23 mouse cellular contexts compared by ENCODE assay signal in the genomic region with DNA sequence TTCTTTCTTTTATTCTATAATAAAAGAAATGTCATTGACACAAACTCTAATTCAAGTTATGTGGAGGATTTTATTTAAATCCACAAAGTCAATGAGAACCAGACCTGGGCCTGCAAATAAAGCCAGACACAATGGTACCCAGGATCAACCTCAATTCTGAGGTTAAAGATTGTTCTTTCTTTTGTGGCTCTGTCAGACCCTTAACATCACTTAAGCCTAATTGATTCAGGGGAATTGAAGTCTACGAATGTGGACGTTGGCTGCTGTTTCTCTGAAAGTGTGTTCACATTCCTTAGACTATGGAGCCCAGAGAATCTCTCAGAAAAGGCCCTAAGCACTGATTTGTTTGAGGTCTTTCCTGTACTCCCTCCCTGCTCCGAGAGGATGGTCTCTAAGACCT. TPM values are rescaled to one million over a fixed set of nuclear protein-coding genes. Genes with fewer than 3 reads are reported as not detected.
DNase-seq lines count a peak whose midpoint lies in the region; ATAC-seq lines count a peak whose summit lies in the region.
"Had no signal": no experiment of that assay in that cellular context is flagged by ENCODE, and none has a peak within 500 bp of the region (broad histone marks: within the 10 kb centered on the region; RNA-seq: fewer than 3 reads in every experiment).

No protein-coding gene starts in this region.

- no peak for ATAC-seq in embryonic facial prominence, embryonic 14.5 days (ENCODE audit: low read depth)
- no peak for ATAC-seq in forebrain, embryonic 15.5 days (replicated peaks)
- no peak for ATAC-seq in forebrain, embryonic 12.5 days (ENCODE audit: low FRiP score)
- ATAC-seq in lung, embryonic 16.5 days (ENCODE audit: low read depth): no peak
- ATAC-seq: intestine, postnatal 0 days; Patski had no signal

- no peak overlapping the region for H3K9ac ChIP-seq in embryonic facial prominence, embryonic 14.5 days (ENCODE audit: low read depth, low read length)
- H3K9ac ChIP-seq in forebrain, embryonic 15.5 days (replicated peaks): no peak overlapping the region
- H3K9ac ChIP-seq in forebrain, embryonic 12.5 days: no peak overlapping the region
- H3K9ac ChIP-seq in lung, embryonic 16.5 days (ENCODE audit: low read length): no peak overlapping the region
- H3K9ac ChIP-seq: embryonic facial prominence, embryonic 12.5 days; heart, embryonic 12.5 days; heart, embryonic 15.5 days; hindbrain, embryonic 14.5 days had no signal

- H3K27ac ChIP-seq in embryonic facial prominence, embryonic 14.5 days (replicated peaks; ENCODE audit: low read depth, low read length): no peak overlapping the region
- no peak overlapping the region for H3K27ac ChIP-seq in embryonic facial prominence, embryonic 10.5 days (replicated peaks)
- H3K27ac ChIP-seq in forebrain, embryonic 15.5 days (replicated peaks): 0 out of 2 replicates have a peak overlapping the region, but pooled peaks have one; percentile 46
- no peak overlapping the region for H3K27ac ChIP-seq in forebrain, embryonic 12.5 days
- peak overlapping the region; percentile 10; the same call in 1 of the 2 replicates for H3K27ac ChIP-seq in lung, embryonic 16.5 days (ENCODE audit: low read length)
- H3K27ac ChIP-seq: embryonic facial prominence, embryonic 12.5 days; gastrocnemius, adult 2 months; heart, embryonic 15.5 days; hindbrain, embryonic 10.5 days; hindbrain, embryonic 14.5 days had no signal

- H3K4me1 ChIP-seq in embryonic facial prominence, embryonic 14.5 days (ENCODE audit: control insufficient read depth, insufficient read depth, low read length): peaks cover 9% of the 10 kb centered on the region
- peaks cover 16% of the 10 kb centered on the region; the same call in 1 of the 2 replicates for H3K4me1 ChIP-seq in embryonic facial prominence, embryonic 10.5 days
- peaks cover 7% of the 10 kb centered on the region; the same call in 1 of the 2 replicates for H3K4me1 ChIP-seq in forebrain, embryonic 15.5 days
- H3K4me1 ChIP-seq in forebrain, embryonic 12.5 days: peaks cover 8% of the 10 kb centered on the region; the same call in 1 of the 2 replicates
- peaks cover 10% of the 10 kb centered on the region for H3K4me1 ChIP-seq in lung, embryonic 16.5 days (replicated peaks; ENCODE audit: control insufficient read depth, insufficient read depth, low read length)
- H3K4me1 ChIP-seq: heart, embryonic 12.5 days; heart, embryonic 15.5 days; hindbrain, embryonic 10.5 days had no signal

- H3K27me3 ChIP-seq in embryonic facial prominence, embryonic 14.5 days (replicated peaks; ENCODE audit: control insufficient read depth, insufficient read depth, low read length): no peaks in the 10 kb centered on the region
- no peaks in the 10 kb centered on the region for H3K27me3 ChIP-seq in embryonic facial prominence, embryonic 10.5 days (replicated peaks; ENCODE audit: low read depth, poor library complexity, severe bottlenecking)
- no peaks in the 10 kb centered on the region for H3K27me3 ChIP-seq in forebrain, embryonic 15.5 days
- no peaks in the 10 kb centered on the region for H3K27me3 ChIP-seq in forebrain, embryonic 12.5 days
- H3K27me3 ChIP-seq in lung, embryonic 16.5 days (ENCODE audit: control insufficient read depth, insufficient read depth, low read depth, low read length): no peaks in the 10 kb centered on the region
- H3K27me3 ChIP-seq: embryonic facial prominence, embryonic 12.5 days; heart, embryonic 12.5 days; heart, embryonic 15.5 days; Patski had no signal

- H3K4me2 ChIP-seq in embryonic facial prominence, embryonic 14.5 days (ENCODE audit: low read depth, low read length): no peak overlapping the region
- no peak overlapping the region for H3K4me2 ChIP-seq in forebrain, embryonic 15.5 days (replicated peaks)
- no peak overlapping the region for H3K4me2 ChIP-seq in forebrain, embryonic 12.5 days
- H3K4me2 ChIP-seq in lung, embryonic 16.5 days (ENCODE audit: low read depth, low read length): no peak overlapping the region
- H3K4me2 ChIP-seq: embryonic facial prominence, embryonic 12.5 days; heart, embryonic 12.5 days; heart, embryonic 15.5 days; hindbrain, embryonic 14.5 days had no signal

- DNase-seq in embryonic facial prominence, embryonic 14.5 days (ENCODE audit: low spot score): peak; percentile 13
- DNase-seq in embryonic facial prominence, embryonic 10.5 days (ENCODE audit: low spot score): no peak
- no peak for DNase-seq in lung, adult 18-20 months
- DNase-seq in retina, postnatal 1 day: peak; percentile 19
- DNase-seq in cerebellum, adult 11 months: no peak
- DNase-seq: adrenal gland, postnatal 10 days; adrenal gland, postnatal 36 days; gastrocnemius, adult 2 months; gastrocnemius, postnatal 14 days; heart, postnatal 10 days; heart, postnatal 36 days had no signal

- no peak overlapping the region for H3K4me3 ChIP-seq in embryonic facial prominence, embryonic 14.5 days (ENCODE audit: low read depth, low read length)
- H3K4me3 ChIP-seq in embryonic facial prominence, embryonic 10.5 days: no peak overlapping the region
- H3K4me3 ChIP-seq in forebrain, embryonic 15.5 days: no peak overlapping the region
- no peak overlapping the region for H3K4me3 ChIP-seq in forebrain, embryonic 12.5 days (replicated peaks)
- no peak overlapping the region for H3K4me3 ChIP-seq in lung, embryonic 16.5 days (ENCODE audit: low read length)
- H3K4me3 ChIP-seq: embryonic facial prominence, embryonic 12.5 days; erythroblast, embryonic 14.5 days; gastrocnemius, adult 2 months; heart, embryonic 12.5 days; heart, embryonic 15.5 days; hindbrain, embryonic 10.5 days had no signal

- H3K9me3 ChIP-seq in embryonic facial prominence, embryonic 14.5 days (ENCODE audit: control insufficient read depth, low read length): no peaks in the 10 kb centered on the region
- H3K9me3 ChIP-seq in embryonic facial prominence, embryonic 10.5 days: no peaks in the 10 kb centered on the region
- H3K9me3 ChIP-seq in forebrain, embryonic 15.5 days: no peaks in the 10 kb centered on the region
- H3K9me3 ChIP-seq in forebrain, embryonic 12.5 days: no peaks in the 10 kb centered on the region
- H3K9me3 ChIP-seq in lung, embryonic 16.5 days (ENCODE audit: control insufficient read depth, low read length): no peaks in the 10 kb centered on the region
- H3K9me3 ChIP-seq: embryonic facial prominence, embryonic 12.5 days; heart, embryonic 15.5 days; hindbrain, embryonic 10.5 days had no signal

- no peaks in the 10 kb centered on the region for H3K36me3 ChIP-seq in embryonic facial prominence, embryonic 14.5 days (ENCODE audit: control insufficient read depth, insufficient read depth, low read length)
- H3K36me3 ChIP-seq in embryonic facial prominence, embryonic 10.5 days (replicated peaks): no peaks in the 10 kb centered on the region
- H3K36me3 ChIP-seq in forebrain, embryonic 15.5 days: no peaks in the 10 kb centered on the region
- no peaks in the 10 kb centered on the region for H3K36me3 ChIP-seq in forebrain, embryonic 12.5 days (replicated peaks)
- H3K36me3 ChIP-seq in lung, embryonic 16.5 days (ENCODE audit: control insufficient read depth, insufficient read depth, low read length): no peaks in the 10 kb centered on the region
- H3K36me3 ChIP-seq: embryonic facial prominence, embryonic 12.5 days; heart, embryonic 12.5 days; heart, embryonic 15.5 days; hindbrain, embryonic 10.5 days had no signal

- 41% methylated on average over 3 of the region's 3 CpGs for WGBS in embryonic facial prominence, embryonic 14.5 days
- WGBS in embryonic facial prominence, embryonic 10.5 days: 54% methylated on average over 3 of the region's 3 CpGs
- 11% methylated on average over 3 of the region's 3 CpGs for WGBS in forebrain, embryonic 15.5 days
- WGBS in forebrain, embryonic 12.5 days: 16% methylated on average over 3 of the region's 3 CpGs
- 55% methylated on average over 3 of the region's 3 CpGs for WGBS in lung, embryonic 16.5 days

RNA-seq across cellular contexts. Expression of a gene that starts 30.3 kb away (rescaled TPM):
- not detected in 2 replicates for polyA plus RNA-seq in embryonic facial prominence, embryonic 14.5 days (2014; fragmentation: Nextera tagmentation; extraction: Ambion mirVana)
- not detected in 2 replicates for polyA plus RNA-seq in embryonic facial prominence, embryonic 10.5 days (2016; fragmentation: Nextera tagmentation; extraction: Ambion mirVana)
- polyA plus RNA-seq in forebrain, embryonic 15.5 days (2015; fragmentation: Nextera tagmentation; extraction: Ambion mirVana): 0.47 TPM in 1 of 2 replicates, not detected in the other
- not detected in 2 replicates for polyA plus RNA-seq in forebrain, embryonic 12.5 days (2016; fragmentation: Nextera tagmentation; extraction: Ambion mirVana)
- not detected in 2 replicates for polyA plus RNA-seq in lung, embryonic 16.5 days (2015; fragmentation: Nextera tagmentation; extraction: Ambion mirVana)
- polyA plus RNA-seq: embryonic facial prominence, embryonic 12.5 days; erythroblast, embryonic 14.5 days; heart, embryonic 12.5 days; heart, embryonic 15.5 days; hindbrain, embryonic 10.5 days; hindbrain, embryonic 14.5 days; intestine, embryonic 14.5 days; intestine, postnatal 0 days; Patski had no signal

RNA-seq across cellular contexts. Expression of a gene that starts 37.9 kb away (rescaled TPM):
- 7.2 and 8.3 TPM in 2 replicates for polyA plus RNA-seq in embryonic facial prominence, embryonic 14.5 days (2014; fragmentation: Nextera tagmentation; extraction: Ambion mirVana)
- 7.7 and 9.4 TPM in 2 replicates for polyA plus RNA-seq in embryonic facial prominence, embryonic 10.5 days (2016; fragmentation: Nextera tagmentation; extraction: Ambion mirVana)
- 12.8 and 14.4 TPM in 2 replicates for polyA plus RNA-seq in forebrain, embryonic 15.5 days (2015; fragmentation: Nextera tagmentation; extraction: Ambion mirVana)
- polyA plus RNA-seq in forebrain, embryonic 12.5 days (2016; fragmentation: Nextera tagmentation; extraction: Ambion mirVana): 11.3 and 14.2 TPM in 2 replicates
- polyA plus RNA-seq in lung, embryonic 16.5 days (2015; fragmentation: Nextera tagmentation; extraction: Ambion mirVana): 7.5 and 10.2 TPM in 2 replicates

Comparison
In these comparisons a context has a peak if more than half of its experiments do, and no peak if none do; other contexts are left out.
1. DNase-seq: peak in embryonic facial prominence, embryonic 14.5 days (single experiment) and retina, postnatal 1 day (single experiment); none in embryonic facial prominence, embryonic 10.5 days (single experiment), lung, adult 18-20 months (0 of 2) and cerebellum, adult 11 months (single experiment).
2. H3K27ac ChIP-seq: peak in forebrain, embryonic 15.5 days (single experiment) and lung, embryonic 16.5 days (single experiment); none in embryonic facial prominence, embryonic 14.5 days (single experiment), embryonic facial prominence, embryonic 10.5 days (single experiment) and forebrain, embryonic 12.5 days (single experiment).